Mouse (Mus musculus): ENCODE measurements at regions not wholly inside any gene's neighbourhood (a gene's known extent, or its start where the extent isn't known, plus 50 kb on each side); places are given as distances from the start of the nearest gene placed in this dataset.

DNA sequence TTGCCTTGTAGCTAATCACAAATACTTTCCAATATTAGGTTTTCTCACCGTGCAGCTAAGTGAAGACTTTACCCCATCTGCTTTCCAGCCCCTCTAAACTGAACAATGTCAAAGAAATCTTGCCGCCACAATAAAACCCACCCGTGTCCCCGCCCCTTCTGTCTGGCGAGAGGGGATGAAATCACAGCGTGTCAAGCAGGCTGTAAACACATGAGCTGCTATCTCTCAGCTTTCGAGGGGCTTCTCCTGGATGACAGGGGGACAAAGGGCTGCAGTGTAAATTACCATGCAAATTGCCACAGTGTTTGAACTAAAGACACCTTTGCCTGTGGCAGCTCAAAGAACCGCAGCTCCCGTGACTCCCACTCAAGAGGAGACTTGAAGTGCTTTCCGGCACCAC, 134.3 kb downstream of the Slc4a3 start:
- intact Hi-C loops (cut with DNase I): no loop called here

DNA sequence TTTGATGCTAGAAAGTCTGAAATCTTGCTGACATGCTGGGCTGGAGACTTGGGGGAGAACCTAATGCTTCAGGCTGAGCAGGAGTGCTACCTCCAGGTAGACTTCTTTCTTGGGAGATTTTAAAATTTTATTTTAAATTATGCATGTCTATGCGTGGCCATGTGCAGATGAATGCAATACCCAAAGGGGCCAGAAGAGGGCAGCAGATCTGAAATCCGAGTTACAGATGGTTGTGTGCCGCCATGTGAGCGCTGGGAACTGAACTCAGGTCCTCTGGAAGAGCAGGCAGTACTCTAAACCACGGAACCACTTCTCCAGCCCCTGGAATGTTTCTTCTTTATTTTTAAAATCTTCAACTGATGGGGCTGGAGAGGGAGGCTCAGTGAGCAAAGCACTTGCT, 135.8 kb downstream of the Slc4a3 start:
- intact Hi-C loops (cut with DNase I): no loop called here
- no peak for DNase-seq

More for the DNA sequence above, 134.3 kb downstream of the Slc4a3 start:
- DNase-seq: no peak

- no peak for DNase-seq
- intact Hi-C loops (cut with DNase I): no loop called here
Measured at GRCm38 (mm10) chr1:75692781-75693180, 146.7 kb downstream of the Slc4a3 start.

DNA sequence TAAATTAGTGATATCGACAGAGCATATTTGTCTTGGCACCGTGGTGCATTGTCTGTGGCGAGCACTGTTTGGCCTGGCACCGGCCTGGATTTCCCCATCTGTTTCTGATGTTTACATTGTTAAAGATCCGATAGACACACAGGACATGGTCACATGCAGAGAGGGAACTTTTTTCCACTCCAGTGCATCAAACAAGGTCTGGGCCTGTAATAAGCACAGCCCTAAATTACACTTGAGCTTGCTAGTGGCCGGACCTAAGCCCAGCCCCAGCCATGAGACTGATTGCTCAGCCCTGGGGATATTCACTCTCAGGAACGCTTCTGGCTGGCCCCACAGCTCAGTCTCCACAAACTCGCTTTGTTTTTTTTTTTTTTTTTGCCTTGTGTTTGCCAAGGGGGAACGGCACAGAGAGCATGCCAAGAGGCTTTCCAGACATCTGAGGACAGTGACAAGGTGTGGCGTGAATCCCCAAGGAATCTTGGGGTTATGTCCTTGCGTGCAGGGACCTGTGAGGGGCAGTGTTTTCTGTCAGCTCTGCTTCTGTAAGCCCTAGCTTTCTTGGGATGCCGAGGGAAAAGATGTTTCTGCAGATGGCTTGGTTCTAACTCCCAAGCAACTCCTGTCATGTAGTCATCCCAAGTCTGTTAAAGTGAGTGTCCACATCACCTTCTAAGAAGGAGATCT, 147.3 kb downstream of the Slc4a3 start:
- intact Hi-C loops (cut with DNase I): no loop called here
- DNase-seq: no peak

- peak; percentile 23 to 37 for DNase-seq
- intact Hi-C loops (cut with DNase I): no loop called here
Measured at GRCm38 (mm10) chr1:75704832-75705650, 159.0 kb downstream of the Slc4a3 start.

DNA sequence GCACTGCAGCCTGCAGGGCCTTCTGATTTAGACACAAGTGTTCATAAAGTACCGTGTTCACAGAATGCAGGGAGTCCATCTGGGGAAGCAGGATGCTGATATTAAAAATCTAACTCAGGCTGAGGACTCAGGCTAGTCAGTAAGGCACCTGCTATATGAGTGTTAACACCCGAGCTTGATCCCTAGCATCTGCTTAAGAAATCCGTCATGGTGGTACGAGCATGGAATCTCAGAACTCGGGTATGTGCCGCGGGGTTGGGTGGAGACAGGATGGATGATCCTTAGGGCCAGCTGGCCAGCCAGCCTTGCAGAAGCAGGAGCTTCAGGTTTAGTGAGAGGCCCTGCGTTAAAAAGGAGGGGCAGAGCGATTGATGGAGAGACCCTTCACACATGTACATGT, 160.1 kb downstream of the Slc4a3 start:
- no peak for DNase-seq
- intact Hi-C loops (cut with DNase I): no loop called here

GRCm38 (mm10) chr1:75723431-75723830, 177.4 kb downstream of the Slc4a3 start:
- intact Hi-C loops (cut with DNase I): no loop called here
- no peak for DNase-seq

- intact Hi-C loops (cut with DNase I): no loop called here
Measured at GRCm38 (mm10) chr1:75725329-75725728, 179.3 kb downstream of the Slc4a3 start.

DNA sequence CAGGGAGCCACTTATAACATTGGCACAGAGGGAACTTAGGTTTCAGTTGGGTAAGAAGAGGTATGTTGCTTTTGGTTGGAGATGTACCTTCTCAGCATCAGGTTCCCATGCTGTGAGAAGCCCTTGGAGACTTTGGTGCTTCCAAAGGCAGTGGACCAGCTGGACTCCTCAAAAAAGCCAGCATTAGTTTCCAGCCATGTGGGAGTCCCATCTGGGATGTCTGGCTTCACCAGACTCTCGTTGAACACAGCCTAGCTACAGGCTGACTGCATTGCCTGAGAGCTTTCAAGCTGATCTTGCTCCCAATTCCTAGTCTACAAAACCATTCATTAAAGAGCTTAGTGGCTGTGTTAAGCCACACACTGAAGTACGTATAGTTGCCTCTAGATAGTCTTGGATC, 182.8 kb downstream of the Slc4a3 start:
- intact Hi-C loops (cut with DNase I): no loop called here
- no peak for DNase-seq

More at GRCm38 (mm10) chr1:75725329-75725728, 179.3 kb downstream of the Slc4a3 start:
- no peak for DNase-seq

GRCm38 (mm10) chr1:75733791-75734190, 187.7 kb downstream of the Slc4a3 start:
- DNase-seq: no peak
- intact Hi-C loops (cut with DNase I): no loop called here

DNA sequence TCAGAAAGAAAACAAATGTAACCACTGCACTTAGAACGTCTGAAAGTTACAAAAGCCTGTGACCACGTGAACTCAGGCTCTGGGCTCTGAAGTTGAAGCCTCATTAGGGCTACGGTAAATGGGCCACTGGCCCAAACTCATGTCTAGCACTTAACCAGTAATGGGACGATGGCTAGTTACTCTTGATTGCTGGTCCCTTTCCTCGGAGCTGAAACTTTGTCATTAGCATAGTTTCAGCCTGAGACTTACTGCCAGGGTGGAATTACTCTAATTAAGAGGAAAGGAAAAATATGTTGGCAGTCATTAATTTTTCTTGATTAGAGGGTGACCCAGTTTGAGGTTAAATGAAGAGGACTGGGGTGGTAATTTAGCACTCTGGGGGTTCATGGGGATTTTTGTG, 192.6 kb downstream of the Slc4a3 start:
- intact Hi-C loops (cut with DNase I): no loop called here
- no peak for DNase-seq

GRCm38 (mm10) chr1:75749665-75750221, 203.7 kb downstream of the Slc4a3 start:
- DNase-seq: no peak
- intact Hi-C loops (cut with DNase I): no loop called here

DNA sequence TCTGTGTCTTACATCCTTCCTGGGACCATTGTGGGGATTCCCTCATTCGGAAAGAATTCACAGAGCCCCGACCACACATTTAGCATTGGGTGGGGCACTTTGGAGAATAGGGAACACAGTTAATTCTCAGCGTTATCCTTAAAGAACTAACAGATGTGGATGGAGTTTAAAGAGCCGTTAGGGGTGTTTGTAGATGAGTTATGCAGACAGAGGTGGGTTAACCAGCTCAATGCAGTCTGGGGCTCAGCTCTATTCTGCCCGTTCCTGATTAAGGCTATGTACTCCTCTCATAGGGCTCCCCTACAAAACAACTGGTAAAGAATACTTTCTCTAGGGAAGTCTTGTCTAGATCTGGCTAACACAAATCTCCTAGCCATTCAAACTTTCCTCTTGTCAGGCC, 226.1 kb downstream of the Slc4a3 start:
- DNase-seq: no peak
- intact Hi-C loops (cut with DNase I): no loop called here

- no peak for DNase-seq
- intact Hi-C loops (cut with DNase I): no loop called here
Measured at GRCm38 (mm10) chr1:75773014-75773413, 226.9 kb downstream of the Slc4a3 start.

GRCm38 (mm10) chr1:75778889-75779288, 232.8 kb downstream of the Slc4a3 start:
- no peak for DNase-seq
- intact Hi-C loops (cut with DNase I): no loop called here

- no peak for DNase-seq
- intact Hi-C loops (cut with DNase I): no loop called here
Measured at GRCm38 (mm10) chr1:75783206-75783605, 237.1 kb downstream of the Slc4a3 start.

DNA sequence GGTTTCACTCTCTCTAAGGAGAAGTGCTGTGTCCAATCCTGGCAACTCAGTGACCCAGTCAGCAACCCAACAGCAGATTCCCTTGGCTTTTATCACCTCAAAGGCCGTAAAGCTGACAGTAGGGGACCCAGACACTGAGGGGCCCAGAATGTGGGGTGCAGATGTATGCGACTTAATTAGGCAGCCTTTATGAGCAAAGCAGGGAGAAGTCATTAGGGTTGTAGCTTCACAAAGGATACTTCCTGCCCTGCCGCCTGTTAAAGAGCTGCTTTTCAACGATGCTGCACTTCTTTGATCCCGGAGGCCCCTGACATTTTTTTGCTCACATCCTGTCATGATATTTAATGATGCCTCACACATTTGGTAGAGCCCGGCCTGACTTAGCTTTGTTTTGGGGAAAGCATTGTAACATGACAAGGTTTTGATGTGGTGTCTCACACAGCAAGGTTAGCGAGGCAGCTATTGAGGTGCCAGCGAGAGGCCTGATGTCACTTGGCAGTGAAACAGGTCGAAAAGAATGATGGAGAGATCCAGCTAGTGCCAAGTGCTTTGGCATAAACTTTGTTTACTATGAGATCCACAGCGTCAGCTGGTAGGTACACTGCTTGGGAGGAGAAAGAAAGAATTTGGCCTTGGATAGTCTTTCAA, 240.2 kb downstream of the Slc4a3 start:
- intact Hi-C loops (cut with DNase I): no loop called here
- no peak for DNase-seq

DNA sequence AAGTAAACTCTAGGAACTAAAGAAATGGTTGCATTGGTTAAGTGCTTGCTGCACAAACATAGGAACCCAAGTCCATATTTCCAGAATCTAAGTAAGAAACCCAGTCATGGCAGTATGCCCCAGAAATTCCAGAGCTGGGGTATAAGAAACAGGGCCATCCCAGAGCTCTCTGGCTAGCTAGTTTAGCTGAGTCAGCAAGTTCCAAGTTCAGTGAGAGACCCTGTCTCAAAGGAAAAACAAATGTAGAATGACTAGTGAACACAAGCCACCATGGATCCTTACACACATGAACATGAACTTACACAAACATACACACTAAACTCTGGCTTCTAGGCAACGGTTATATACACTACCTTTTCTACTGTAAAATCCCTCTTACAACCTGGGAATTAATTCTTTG, 245.4 kb downstream of the Slc4a3 start:
- intact Hi-C loops (cut with DNase I): no loop called here
- no peak for DNase-seq

GRCm38 (mm10) chr1:75797793-75798192, 251.7 kb downstream of the Slc4a3 start:
- intact Hi-C loops (cut with DNase I): no loop called here
- no peak for DNase-seq

DNA sequence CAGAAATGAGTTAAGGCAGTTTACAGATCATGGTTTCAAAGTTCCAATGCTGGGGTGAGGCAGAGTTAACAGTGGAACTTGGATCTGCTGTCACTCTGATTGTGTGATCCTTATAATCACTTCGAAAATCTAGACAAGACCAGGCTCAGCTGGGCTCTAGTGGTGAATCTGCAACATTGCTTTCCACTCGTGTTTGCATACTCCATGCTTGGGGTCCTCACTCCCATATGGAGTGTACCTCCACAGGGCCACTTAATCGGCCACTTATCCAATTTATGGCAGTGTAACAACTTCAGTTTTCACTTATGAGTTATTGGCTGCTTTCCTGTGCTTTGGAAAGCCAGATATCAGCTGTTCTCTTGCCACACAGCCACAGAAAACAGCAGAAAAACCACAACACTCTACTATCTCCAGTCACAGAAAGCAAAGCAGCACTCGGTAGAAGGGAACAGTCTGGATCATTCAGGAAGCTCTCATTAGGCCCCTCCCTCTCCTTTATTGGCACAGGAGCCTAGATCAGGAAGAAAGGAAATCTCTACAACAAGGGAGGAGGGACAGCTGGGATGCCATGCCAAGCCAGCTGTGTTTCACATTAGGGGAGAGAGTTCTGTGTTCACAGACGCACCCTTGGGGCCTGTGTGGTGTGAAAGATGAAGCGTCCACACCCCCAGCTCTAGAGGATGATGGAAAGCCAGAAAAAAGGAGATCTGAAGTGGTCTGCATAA, 252.5 kb downstream of the Slc4a3 start:
- peak; percentile 17 to 65 for DNase-seq
- intact Hi-C loops (cut with DNase I): no loop called here

- intact Hi-C loops (cut with DNase I): no loop called here
Measured at GRCm38 (mm10) chr1:75804473-75804872, 258.4 kb downstream of the Slc4a3 start.

More at GRCm38 (mm10) chr1:75804473-75804872, 258.4 kb downstream of the Slc4a3 start:
- no peak for DNase-seq

Data from gastrocnemius, postnatal 36 days (tissue).